Mouse (Mus musculus) testis, adult 2 months (tissue): Measurements from ENCODE around the gene Tspo.

Experiments
- CTCF ChIP-seq: fragments of 200-500 bp; IDR thresholded peaks from 2 replicates; pipeline ENCODE4 v1.5.1; 2012; ENCODE audit warnings: low read depth, mild to moderate bottlenecking, inconsistent platforms, low read length, moderate library complexity; ENCODE audit not compliant: control insufficient read depth, insufficient read depth, insufficient replicate concordance
- POLR2A ChIP-seq: fragments of 200-500 bp; IDR thresholded peaks from 2 replicates; pipeline ENCODE4 v1.6.1; 2012; ENCODE audit warnings: low read depth, mild to moderate bottlenecking, inconsistent platforms, low read length, moderate library complexity; ENCODE audit not compliant: control insufficient read depth

DNA sequence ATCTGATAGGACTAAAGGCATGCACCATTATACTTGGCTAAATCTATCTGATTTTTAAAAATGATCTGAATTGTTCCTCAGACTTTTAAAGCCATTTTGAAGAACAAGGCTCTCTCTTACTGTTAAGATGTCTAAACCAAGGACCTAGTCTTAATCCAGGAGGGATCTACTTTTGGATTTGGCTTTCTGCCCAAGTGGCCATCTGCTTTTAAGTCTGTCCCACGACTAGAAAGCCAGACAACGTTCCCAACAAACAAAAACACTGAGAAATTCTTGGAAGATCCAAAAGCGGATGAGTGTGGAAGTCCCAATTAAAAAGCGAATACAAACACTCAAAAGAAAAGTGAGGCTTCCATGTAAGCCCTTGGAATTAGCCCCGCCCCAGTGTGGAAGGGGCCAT lies 48.4 kb upstream of the Tspo start:
- no peak for TF ChIP-seq POLR2A
- TF ChIP-seq CTCF, result no peak
